Mouse (Mus musculus) lung, adult 18-20 months (tissue): ENCODE results near the gene Nav2.
A peak's percentile ranks its signal among the peaks of the same experiment; 100 is the strongest.

Source experiments
- DNase-seq, 2 experiments: peaks; one replicate each; pipeline ENCODE4 v3.0.0; 2022; ENCODE audit warnings: mixed read lengths in 2 of 2

Nav2 gene

GRCm38 (mm10) chr7:49497426-49497892 lies 588.9 kb downstream of the Nav2 start:
- no peak for DNase-seq

GRCm38 (mm10) chr7:49499598-49499997 lies 591.1 kb downstream of the Nav2 start:
- DNase-seq, result no peak

DNA sequence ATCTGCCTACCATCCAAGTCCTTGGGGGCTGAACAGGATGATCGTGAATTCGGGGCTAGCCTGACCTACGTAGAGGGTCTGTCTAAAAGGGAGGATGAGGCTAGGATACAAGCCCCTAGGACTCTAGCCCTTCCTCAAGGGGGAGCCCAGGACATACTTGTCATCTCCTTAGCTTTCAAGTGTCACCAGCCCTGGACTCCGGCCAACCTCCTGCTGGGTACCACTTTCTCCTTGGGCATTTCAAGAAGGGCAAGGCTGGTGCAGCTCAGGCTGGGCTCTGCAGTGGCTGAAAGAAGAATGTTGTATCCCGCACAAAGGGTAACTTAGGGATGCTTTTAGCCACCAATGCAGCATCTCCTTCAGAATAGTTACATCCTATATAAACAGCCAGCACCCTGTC lies 592.4 kb downstream of the Nav2 start:
- DNase-seq, result no peak

- no peak for DNase-seq
Observed at GRCm38 (mm10) chr7:49503419-49503818, 594.9 kb downstream of the Nav2 start.

DNA sequence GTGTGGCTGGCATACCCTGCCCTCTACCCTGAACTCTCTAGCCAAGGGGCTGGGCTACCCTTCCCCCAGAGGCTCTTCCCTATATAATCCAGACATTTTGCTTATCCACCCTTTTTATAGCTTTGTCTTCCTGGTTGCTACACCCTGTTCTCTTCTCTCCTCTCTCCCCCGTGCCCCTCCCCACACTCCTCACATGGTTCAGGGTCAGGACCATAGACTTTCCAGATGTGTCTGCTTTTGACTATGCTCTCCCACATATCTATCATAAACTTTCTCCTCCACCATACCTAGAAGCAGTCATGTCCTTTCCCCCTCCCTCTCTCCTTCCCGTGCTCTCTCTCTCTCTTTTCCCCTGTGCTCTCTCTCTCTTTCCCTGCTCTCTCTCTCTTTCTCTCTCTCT lies 595.4 kb downstream of the Nav2 start:
- DNase-seq, result no peak

- no peak for DNase-seq
Observed at GRCm38 (mm10) chr7:49504297-49504696, 595.8 kb downstream of the Nav2 start.

DNA sequence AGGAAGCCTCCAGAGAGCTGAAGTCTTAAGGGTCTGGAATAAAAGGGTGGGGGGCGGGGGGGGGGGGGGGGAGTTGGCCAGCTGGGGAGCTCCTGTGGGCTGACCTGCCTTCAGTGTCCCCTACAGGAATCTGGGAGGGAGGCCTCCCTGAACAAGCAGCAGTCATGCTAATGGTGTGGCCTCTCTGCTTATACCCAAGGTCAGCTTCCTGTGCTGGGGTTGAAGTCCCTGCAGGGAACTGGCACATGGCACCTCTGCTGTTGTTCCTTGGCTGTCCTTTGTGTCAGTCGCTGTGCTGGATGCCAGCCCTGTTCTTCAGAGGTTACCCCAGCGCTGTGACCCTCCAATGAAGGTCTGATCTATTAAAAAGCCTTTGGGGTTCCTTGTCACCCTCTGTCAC lies 596.5 kb downstream of the Nav2 start:
- DNase-seq, result no peak

DNA sequence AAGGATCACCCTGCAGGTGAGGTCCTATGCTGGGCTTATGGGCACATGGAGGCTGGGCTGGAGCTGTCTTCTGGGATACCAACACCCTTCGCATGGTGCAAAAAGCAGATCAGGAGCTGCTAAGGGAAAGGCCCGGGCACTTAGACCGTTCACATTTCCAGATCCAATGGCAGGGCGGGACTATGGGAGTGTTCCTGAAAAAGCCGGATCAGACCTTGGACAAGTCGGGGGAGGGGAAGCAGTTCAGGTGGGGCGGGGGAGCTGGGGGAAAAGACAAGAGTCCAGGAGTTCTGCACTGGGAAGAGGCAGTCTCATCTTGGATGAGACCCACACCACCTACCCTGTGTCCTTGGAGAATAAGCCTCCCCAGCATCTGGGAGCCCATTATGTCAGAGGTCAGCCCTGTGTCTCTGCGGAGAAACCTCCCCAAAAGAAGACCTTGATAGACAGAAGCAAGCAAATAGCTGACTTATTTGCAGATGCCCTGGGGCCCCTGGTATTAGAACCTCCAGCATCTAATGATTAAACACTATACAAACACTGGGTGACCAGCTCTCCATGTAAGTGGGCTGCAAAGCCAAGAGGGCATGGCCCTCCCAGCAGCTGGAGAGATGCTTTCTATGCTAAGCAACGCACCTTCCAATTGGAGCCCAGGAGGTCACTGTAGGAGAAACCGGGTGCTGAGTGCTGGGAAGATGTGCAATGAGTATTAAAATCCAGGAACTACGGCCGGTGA lies 597.7 kb downstream of the Nav2 start:
- no peak for DNase-seq

GRCm38 (mm10) chr7:49507943-49508506 lies 599.5 kb downstream of the Nav2 start:
- DNase-seq, result no peak

GRCm38 (mm10) chr7:49511820-49512453 lies 603.4 kb downstream of the Nav2 start:
- no peak for DNase-seq

GRCm38 (mm10) chr7:49513763-49514437 lies 605.4 kb downstream of the Nav2 start:
- no peak for DNase-seq

GRCm38 (mm10) chr7:49515012-49515411 lies 606.5 kb downstream of the Nav2 start:
- no peak for DNase-seq

DNA sequence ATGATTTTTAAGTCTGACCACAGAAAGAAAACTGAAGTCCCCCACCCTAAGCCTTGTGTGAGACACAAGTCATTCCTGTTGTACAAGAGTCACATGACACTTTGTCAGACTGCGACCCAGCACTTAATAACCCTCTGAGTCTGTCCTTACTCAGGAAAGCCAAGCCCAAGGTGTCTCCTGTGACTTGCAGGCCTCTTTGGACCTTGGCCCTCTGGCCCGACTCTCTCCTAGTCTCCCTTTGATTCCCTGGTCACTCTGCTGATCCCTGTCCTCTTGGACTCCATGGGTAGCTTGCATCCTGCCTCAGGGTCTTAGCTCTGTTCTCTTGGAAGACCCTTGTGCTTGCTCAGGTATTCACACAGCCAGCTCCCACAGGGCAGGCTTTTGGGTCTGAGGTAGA lies 612.0 kb downstream of the Nav2 start:
- no peak for DNase-seq

GRCm38 (mm10) chr7:49521349-49521748 lies 612.8 kb downstream of the Nav2 start:
- DNase-seq, result no peak

DNA sequence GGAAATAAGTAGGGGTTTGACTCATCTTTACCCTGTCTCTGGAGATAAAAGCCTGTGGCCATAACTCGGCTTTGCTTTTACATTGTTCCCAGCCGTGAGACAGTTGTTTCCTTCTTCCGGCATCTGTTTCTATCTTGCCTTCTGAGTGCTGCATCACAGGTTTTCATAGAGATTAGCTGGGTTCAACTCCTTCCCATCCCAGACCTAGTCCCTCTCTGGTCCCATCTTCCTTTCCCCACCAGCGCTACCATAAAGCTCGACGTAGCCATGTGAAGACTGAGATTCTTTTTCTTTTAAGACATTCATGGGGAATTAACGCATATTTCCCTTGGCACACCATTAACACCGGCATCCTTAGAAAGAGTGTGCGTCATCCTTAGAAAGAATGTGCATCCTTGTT lies 613.5 kb downstream of the Nav2 start:
- DNase-seq, result no peak

- DNase-seq, result peak in 1 of 2 experiments; percentile 37
Observed at GRCm38 (mm10) chr7:49522411-49523114, 614.0 kb downstream of the Nav2 start.

GRCm38 (mm10) chr7:49523115-49523445 lies 614.6 kb downstream of the Nav2 start:
- peak in 1 of 2 experiments; percentile 41 for DNase-seq

DNA sequence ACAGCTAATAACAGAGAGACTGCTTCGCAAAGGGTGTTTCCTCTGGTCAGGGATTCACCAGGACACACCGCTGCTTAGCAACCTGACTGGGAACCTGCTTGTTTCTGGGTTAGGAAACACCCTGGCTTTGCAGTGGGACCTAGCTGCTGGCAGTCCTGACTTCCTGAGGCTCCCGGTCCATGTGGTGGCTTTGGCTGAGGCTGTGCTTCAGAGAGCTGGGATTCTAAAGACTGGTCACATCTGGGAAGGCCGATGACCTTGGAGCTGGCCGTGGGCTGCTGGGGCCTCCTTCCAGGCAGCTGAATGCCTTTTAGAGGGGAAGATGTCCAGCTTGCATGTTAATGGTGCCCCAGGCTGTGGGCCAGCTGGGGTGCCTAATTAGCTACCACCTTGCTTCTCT lies 615.2 kb downstream of the Nav2 start:
- DNase-seq, result no peak

DNA sequence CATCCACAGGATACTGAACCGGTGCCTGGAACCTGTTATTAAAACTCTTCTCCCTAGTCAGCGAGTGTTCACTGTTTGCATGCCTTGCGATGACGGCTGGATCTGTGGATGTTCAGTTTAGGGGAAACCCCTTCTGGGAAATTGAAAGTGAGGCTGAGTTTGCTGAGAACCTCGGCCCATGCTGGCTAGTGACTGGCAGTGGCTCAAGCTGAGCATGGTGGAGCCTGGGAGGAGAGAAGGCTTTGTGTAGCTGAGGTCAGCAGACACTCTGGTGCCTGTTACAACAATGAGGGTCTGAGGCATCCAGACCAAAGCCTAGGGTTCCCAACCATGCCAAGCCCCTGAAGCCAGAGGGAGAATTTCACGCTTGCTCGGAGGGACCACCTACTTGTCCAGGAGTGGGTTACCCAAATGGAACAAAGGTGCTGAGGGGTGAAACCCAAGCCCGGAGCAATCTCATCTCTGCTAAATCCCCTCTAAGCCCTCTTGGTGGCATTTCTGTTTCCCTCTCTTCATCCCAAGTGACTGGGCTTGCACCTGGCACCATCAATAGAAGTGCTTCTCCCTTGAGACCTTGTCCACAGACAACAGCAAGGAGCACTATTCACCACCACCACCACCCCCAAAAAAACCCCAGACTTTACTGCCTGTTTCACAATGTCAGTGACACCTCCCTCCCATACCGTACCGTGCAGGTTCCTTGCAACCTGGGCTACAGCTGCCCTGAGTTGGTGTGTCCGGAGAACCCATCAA lies 617.0 kb downstream of the Nav2 start:
- no peak for DNase-seq

GRCm38 (mm10) chr7:49526101-49526499 lies 617.6 kb downstream of the Nav2 start:
- DNase-seq, result no peak

DNA sequence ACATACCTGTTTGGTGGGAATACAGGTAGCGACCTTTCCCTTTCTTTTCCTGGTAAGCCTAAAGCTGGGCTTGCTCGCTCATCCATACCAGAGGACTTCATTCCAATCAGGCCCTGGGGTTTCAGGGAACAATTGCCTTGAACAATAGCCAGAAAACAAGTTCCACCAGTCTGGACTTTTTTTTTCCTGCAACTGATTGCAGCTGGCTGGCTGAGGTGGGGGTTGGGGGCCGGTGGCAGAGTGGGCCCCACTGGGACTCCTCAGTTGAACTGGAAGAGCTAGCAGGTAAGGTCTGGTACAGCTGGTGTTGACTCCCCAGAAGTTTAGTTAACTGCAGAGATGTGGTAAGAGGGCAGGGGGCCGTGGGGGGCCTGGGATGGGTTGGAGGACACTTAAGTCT lies 619.0 kb downstream of the Nav2 start:
- peak in 1 of 2 experiments; percentile 56 for DNase-seq

DNA sequence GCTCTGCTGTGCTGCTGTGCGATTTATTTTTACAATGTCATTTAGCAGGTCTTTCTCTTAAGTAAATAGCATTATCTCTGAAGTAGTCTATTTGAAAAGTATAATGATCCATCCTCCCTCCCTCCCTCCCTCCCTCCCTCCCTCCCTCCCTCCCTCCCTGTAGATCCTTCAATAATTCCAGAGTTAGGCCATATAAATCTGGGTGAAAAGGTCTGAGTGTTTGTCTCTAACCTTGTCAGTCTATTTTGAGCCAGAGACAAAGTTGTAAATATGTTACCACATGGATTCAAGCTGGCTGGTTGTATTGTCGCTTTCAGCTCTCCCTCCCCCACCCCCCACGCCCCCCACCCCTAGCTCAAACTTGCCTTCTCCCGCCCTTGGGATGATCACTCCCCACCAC lies 619.4 kb downstream of the Nav2 start:
- no peak for DNase-seq
